Mouse (Mus musculus): ENCODE data around the gene 1700088E04Rik.

DNA sequence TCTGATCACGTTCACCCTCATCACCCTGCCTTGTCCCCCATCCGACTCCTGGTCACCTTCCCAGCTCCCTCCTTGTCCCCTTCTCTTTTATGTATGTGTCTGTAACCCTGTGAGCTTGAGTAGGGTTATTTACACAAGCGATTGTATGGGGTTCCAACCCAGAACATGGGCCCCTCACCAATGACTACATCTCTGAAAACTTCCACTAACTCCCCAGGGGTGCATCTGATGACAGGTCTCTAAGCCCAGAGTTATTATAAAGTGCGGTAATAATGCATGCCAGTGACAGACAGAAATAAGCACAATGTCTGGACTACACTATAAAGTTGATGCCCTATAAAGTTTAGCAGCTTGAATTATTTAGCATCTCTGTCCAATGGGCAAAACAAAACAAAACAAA, 40.7 kb downstream of the 1700088E04Rik start:
- TF ChIP-seq CTCF (IDR thresholded peaks at IDR 0.05; ENCODE audit: low read depth, low read length): no peak
- TF ChIP-seq POLR2A (IDR thresholded peaks at IDR 0.05; ENCODE audit: borderline replicate concordance, low read depth, low read length): no peak

All from bone marrow macrophage, adult 2 months (primary cell).